Mouse (Mus musculus): ENCODE results near the gene Rpl27a.

Rpl27a gene

DNA sequence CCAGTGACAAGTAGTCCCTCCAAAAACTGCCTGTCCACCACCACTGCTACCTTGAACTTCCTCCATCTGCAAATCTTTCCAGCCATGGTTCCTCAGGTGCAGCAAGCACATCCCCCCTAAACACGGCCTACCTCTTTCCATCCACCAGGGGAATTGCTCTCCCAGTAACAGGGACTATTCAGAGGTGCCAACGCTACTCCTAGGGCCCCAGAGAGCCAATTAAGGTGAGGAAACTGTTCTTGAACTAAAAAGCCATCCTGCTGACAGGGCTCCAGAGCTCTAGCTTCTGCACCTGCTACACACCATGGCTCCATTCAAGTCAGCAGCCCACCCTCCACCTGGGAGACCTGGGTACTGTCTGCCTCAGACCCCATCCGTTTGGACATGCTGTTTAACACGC lies 21.4 kb upstream of the Rpl27a start:
- H3K4me1 ChIP-seq (replicated peaks; ENCODE audit: low read depth, low read length) = peaks cover 23% of the 10 kb centered on the region
- TF ChIP-seq NANOG (IDR thresholded peaks at IDR 0.05; ENCODE audit: borderline replicate concordance, low read length) = no peak
- no peak for TF ChIP-seq CTCF (conservative IDR thresholded peaks at IDR 0.05; ENCODE audit: low read length)
- TF ChIP-seq POU5F1 (IDR thresholded peaks at IDR 0.05; ENCODE audit: borderline replicate concordance, low read length) = no peak
- H3K4me3 ChIP-seq (replicated peaks; ENCODE audit: low read length) = no peak overlapping the region
- H3K27me3 ChIP-seq (ENCODE audit: insufficient read depth, low read length) = peaks cover 13% of the 10 kb centered on the region
- no peaks in the 10 kb centered on the region for H3K9me3 ChIP-seq (ENCODE audit: low read length)
- H3K36me3 ChIP-seq (ENCODE audit: insufficient read depth, low read length) = no peaks in the 10 kb centered on the region

DNA sequence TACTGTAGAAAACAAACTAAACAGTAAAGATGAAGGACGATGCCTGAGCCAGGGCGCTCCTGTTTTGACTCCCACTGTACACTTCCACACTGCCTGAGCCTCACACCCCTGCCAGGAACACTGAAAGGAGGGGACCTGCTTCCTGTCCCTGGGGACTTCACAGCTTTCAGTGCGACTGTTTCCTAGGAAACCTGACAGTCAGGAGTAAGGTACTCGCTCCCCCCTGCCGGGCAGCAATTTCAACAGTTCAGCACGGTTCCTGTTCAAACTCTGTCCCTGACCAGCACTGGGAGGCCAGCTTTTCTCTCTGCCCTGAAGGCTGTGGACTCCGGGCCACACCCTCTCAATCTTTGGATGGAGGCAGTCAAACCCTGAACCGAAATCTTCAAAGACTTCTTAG lies 11.8 kb upstream of the Rpl27a start:
- Histone ChIP-seq H3K4me1 (replicated peaks; ENCODE audit: low read depth, low read length) (peaks cover 22% of the 10 kb centered on the region), H3K36me3 (ENCODE audit: insufficient read depth, low read length) (no peaks in the 10 kb centered on the region), H3K4me3 (replicated peaks; ENCODE audit: low read length) (peak overlapping the region; percentile 39; the same call in 1 of the 2 replicates), H3K27me3 (ENCODE audit: insufficient read depth, low read length) (no peaks in the 10 kb centered on the region), H3K9me3 (ENCODE audit: low read length) (no peaks in the 10 kb centered on the region)
- no peak for TF ChIP-seq CTCF (conservative IDR thresholded peaks at IDR 0.05; ENCODE audit: low read length)
- TF ChIP-seq POU5F1 (IDR thresholded peaks at IDR 0.05; ENCODE audit: borderline replicate concordance, low read length) = no peak
- TF ChIP-seq NANOG (IDR thresholded peaks at IDR 0.05; ENCODE audit: borderline replicate concordance, low read length) = peak; percentile 36; the same call in 1 of the 2 replicates

- Histone ChIP-seq H3K9me3 (ENCODE audit: low read length) (no peaks in the 10 kb centered on the region), H3K36me3 (ENCODE audit: insufficient read depth, low read length) (no peaks in the 10 kb centered on the region), H3K4me1 (replicated peaks; ENCODE audit: low read depth, low read length) (peaks cover 22% of the 10 kb centered on the region), H3K27me3 (ENCODE audit: insufficient read depth, low read length) (no peaks in the 10 kb centered on the region), H3K4me3 (replicated peaks; ENCODE audit: low read length) (peak overlapping the region; percentile 39; the same call in 1 of the 2 replicates)
- no peak for TF ChIP-seq NANOG (IDR thresholded peaks at IDR 0.05; ENCODE audit: borderline replicate concordance, low read length)
- TF ChIP-seq POU5F1 (IDR thresholded peaks at IDR 0.05; ENCODE audit: borderline replicate concordance, low read length) = no peak
- TF ChIP-seq CTCF (conservative IDR thresholded peaks at IDR 0.05; ENCODE audit: low read length) = no peak
Observed at GRCm38 (mm10) chr7:109507572-109507971, 11.4 kb upstream of the Rpl27a start.

DNA sequence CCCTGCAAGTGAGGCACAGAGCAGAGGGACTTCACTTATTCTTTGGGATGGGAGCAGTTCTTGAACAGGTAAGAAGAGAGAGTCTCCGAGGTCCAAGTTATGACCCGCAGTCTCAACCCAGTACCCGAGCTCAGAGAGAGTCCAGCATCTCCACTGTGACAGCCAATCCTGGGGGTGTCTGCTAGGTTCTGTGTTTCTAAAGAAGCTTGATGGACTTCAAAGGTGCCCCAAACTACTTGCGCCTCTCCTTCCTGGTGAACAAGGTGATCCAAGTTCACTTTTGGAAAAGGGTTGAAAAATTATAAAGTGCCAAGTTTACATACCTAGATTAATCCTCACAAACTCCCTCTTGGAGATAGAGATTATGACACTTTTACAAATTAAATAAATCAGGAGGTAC lies 10.9 kb upstream of the Rpl27a start, which contains the start of gene Trim66:
TSS of gene Trim66 (minus strand) at position 101 of the 400 bp plus-strand sequence.
- no peaks in the 10 kb centered on the region for H3K27me3 ChIP-seq (ENCODE audit: insufficient read depth, low read length)
- no peaks in the 10 kb centered on the region for H3K36me3 ChIP-seq (ENCODE audit: insufficient read depth, low read length)
- peak within 1 kb of the TSS; percentile 39; the same call in 1 of the 2 replicates for H3K4me3 ChIP-seq (replicated peaks; ENCODE audit: low read length)
- TF ChIP-seq CTCF (conservative IDR thresholded peaks at IDR 0.05; ENCODE audit: low read length) = no peak
- no peak for TF ChIP-seq NANOG (IDR thresholded peaks at IDR 0.05; ENCODE audit: borderline replicate concordance, low read length)
- TF ChIP-seq POU5F1 (IDR thresholded peaks at IDR 0.05; ENCODE audit: borderline replicate concordance, low read length) = no peak
- peaks cover 22% of the 10 kb centered on the region for H3K4me1 ChIP-seq (replicated peaks; ENCODE audit: low read depth, low read length)
- H3K9me3 ChIP-seq (ENCODE audit: low read length) = no peaks in the 10 kb centered on the region

- Histone ChIP-seq H3K36me3 (ENCODE audit: insufficient read depth, low read length) (no peaks in the 10 kb centered on the region), H3K4me1 (replicated peaks; ENCODE audit: low read depth, low read length) (peaks cover 22% of the 10 kb centered on the region), H3K27me3 (ENCODE audit: insufficient read depth, low read length) (no peaks in the 10 kb centered on the region), H3K4me3 (replicated peaks; ENCODE audit: low read length) (no peak overlapping the region), H3K9me3 (ENCODE audit: low read length) (no peaks in the 10 kb centered on the region)
- TF ChIP-seq NANOG (IDR thresholded peaks at IDR 0.05; ENCODE audit: borderline replicate concordance, low read length) = no peak
Observed at GRCm38 (mm10) chr7:109510799-109511198, 8.1 kb upstream of the Rpl27a start.

- no peaks in the 10 kb centered on the region for H3K36me3 ChIP-seq (ENCODE audit: insufficient read depth, low read length)
- no peak overlapping the region for H3K4me3 ChIP-seq (replicated peaks; ENCODE audit: low read length)
- no peaks in the 10 kb centered on the region for H3K27me3 ChIP-seq (ENCODE audit: insufficient read depth, low read length)
- peaks cover 15% of the 10 kb centered on the region for H3K4me1 ChIP-seq (replicated peaks; ENCODE audit: low read depth, low read length)
- TF ChIP-seq CTCF (conservative IDR thresholded peaks at IDR 0.05; ENCODE audit: low read length) (no peak), NANOG (IDR thresholded peaks at IDR 0.05; ENCODE audit: borderline replicate concordance, low read length) (no peak), POU5F1 (IDR thresholded peaks at IDR 0.05; ENCODE audit: borderline replicate concordance, low read length) (no peak)
- H3K9me3 ChIP-seq (ENCODE audit: low read length) = no peaks in the 10 kb centered on the region
Observed at GRCm38 (mm10) chr7:109511838-109512237, 7.1 kb upstream of the Rpl27a start.

GRCm38 (mm10) chr7:109516500-109516899 lies 2.4 kb upstream of the Rpl27a start:
- Histone ChIP-seq H3K9me3 (ENCODE audit: low read length) (no peaks in the 10 kb centered on the region), H3K4me1 (replicated peaks; ENCODE audit: low read depth, low read length) (peaks cover 15% of the 10 kb centered on the region), H3K27me3 (ENCODE audit: insufficient read depth, low read length) (no peaks in the 10 kb centered on the region)

DNA sequence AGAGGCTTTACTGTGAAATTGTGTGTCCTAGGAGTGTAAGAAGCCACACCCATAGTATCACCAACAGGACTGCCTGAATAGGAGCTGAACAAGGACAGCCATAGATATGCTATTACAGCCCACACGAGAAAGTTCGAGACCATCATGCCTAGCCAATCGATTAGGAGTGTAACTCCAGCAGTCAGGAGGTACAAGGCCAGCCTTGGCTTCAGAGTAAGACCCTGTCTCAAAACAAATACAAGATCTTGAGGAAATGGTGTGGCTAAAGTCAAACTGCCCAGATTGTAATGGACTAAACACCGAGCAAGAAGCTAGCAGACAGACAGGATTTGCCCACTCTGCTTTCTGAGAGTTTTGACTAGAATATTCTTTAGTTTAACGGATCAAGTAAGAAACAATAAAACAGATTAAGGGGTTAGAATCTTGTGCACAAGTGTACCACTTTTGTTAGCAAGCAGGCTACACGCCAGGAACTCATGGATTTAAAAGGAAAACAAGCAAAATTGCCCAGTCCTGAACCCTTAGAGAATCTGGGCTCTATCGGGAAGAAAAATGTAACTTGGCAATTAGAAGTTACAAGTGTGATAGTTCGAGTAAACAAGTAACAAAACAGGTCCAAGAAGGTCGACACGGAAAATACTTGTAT lies 788 bp upstream of the Rpl27a start:
- TF ChIP-seq CTCF (conservative IDR thresholded peaks at IDR 0.05; ENCODE audit: low read length) = no peak
- TF ChIP-seq POU5F1 (IDR thresholded peaks at IDR 0.05; ENCODE audit: borderline replicate concordance, low read length) = no peak
- no peak for TF ChIP-seq NANOG (IDR thresholded peaks at IDR 0.05; ENCODE audit: borderline replicate concordance, low read length)
- Histone ChIP-seq H3K9me3 (ENCODE audit: low read length) (no peaks in the 10 kb centered on the region), H3K4me1 (replicated peaks; ENCODE audit: low read depth, low read length) (peaks cover 27% of the 10 kb centered on the region), H3K4me3 (replicated peaks; ENCODE audit: low read length) (peak overlapping the region; percentile 100), H3K27me3 (ENCODE audit: insufficient read depth, low read length) (no peaks in the 10 kb centered on the region), H3K36me3 (ENCODE audit: insufficient read depth, low read length) (peaks cover 39% of the 10 kb centered on the region)

More at GRCm38 (mm10) chr7:109516500-109516899, 2.4 kb upstream of the Rpl27a start:
- H3K36me3 ChIP-seq (ENCODE audit: insufficient read depth, low read length) = peaks cover 22% of the 10 kb centered on the region
- H3K4me3 ChIP-seq (replicated peaks; ENCODE audit: low read length) = no peak overlapping the region
- TF ChIP-seq CTCF (conservative IDR thresholded peaks at IDR 0.05; ENCODE audit: low read length) (no peak), NANOG (IDR thresholded peaks at IDR 0.05; ENCODE audit: borderline replicate concordance, low read length) (no peak), POU5F1 (IDR thresholded peaks at IDR 0.05; ENCODE audit: borderline replicate concordance, low read length) (no peak)

GRCm38 (mm10) chr7:109519936-109520335 lies 989 bp downstream of the Rpl27a start:
- Histone ChIP-seq H3K4me1 (replicated peaks; ENCODE audit: low read depth, low read length) (peaks cover 41% of the 10 kb centered on the region), H3K27me3 (ENCODE audit: insufficient read depth, low read length) (no peaks in the 10 kb centered on the region), H3K4me3 (replicated peaks; ENCODE audit: low read length) (peak overlapping the region; percentile 100), H3K36me3 (ENCODE audit: insufficient read depth, low read length) (peaks cover 56% of the 10 kb centered on the region), H3K9me3 (ENCODE audit: low read length) (no peaks in the 10 kb centered on the region)
- TF ChIP-seq POU5F1 (IDR thresholded peaks at IDR 0.05; ENCODE audit: borderline replicate concordance, low read length) (no peak), NANOG (IDR thresholded peaks at IDR 0.05; ENCODE audit: borderline replicate concordance, low read length) (no peak), CTCF (conservative IDR thresholded peaks at IDR 0.05; ENCODE audit: low read length) (no peak)
